Mouse (Mus musculus): ENCODE measurements around the gene Tsr1.

- TF ChIP-seq CTCF (IDR thresholded peaks at IDR 0.05; ENCODE audit: borderline replicate concordance, insufficient read depth, low read depth, low read length) (no peak), POLR2A (IDR thresholded peaks at IDR 0.05; ENCODE audit: borderline replicate concordance, insufficient read depth, low read length) (no peak)
Measured at GRCm38 (mm10) chr11:74868046-74868760, 29.7 kb upstream of the Tsr1 start.

Measured in cerebellum, adult 2 months (tissue).